Mouse (Mus musculus): ENCODE measurements around the gene Hivep2. TPM values are rescaled to one million over a fixed set of nuclear protein-coding genes. Genes with fewer than 3 reads are reported as not detected.

Gene Hivep2
- polyA plus RNA-seq, 1 experiment from 2014 or later = 4.5 TPM

DNA sequence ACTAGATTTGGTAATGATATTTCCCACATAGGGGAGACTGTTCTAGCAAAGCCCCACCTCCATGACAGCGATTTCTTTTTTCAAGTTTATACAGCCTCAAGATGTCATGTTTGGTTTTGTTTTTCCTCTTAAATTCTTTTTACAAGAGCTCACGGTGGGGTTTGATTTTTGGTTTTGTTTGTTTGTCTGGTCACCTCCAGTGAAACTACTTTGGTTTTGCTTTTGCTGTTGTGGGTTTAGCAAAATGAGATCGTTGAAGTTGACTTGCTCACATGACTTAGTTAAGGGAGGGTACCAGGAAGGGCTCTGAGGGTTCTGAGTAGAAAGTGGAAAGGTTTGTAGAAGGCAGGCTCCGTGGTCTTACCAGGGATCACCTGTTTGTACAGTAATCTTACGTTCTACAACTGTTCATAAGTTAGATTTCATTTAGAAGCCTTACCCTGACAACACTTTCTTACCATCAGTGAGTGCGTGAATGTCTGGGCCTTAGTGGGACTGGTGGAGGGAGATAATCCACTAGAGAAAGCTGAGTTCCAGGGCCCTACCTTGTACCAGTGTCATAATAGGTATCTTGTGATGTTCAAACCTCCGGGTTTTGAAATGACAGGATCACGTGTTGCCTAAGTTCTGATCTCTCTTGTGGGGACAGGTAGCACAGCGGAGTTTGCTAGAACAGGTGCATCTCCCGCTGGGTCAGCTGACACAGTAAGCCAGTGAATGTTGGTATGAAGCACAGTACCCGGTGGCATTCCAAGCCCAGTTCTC, 92.1 kb downstream of the Hivep2 start:
- 92% methylated on average over 11 of the region's 11 CpGs for WGBS

DNA sequence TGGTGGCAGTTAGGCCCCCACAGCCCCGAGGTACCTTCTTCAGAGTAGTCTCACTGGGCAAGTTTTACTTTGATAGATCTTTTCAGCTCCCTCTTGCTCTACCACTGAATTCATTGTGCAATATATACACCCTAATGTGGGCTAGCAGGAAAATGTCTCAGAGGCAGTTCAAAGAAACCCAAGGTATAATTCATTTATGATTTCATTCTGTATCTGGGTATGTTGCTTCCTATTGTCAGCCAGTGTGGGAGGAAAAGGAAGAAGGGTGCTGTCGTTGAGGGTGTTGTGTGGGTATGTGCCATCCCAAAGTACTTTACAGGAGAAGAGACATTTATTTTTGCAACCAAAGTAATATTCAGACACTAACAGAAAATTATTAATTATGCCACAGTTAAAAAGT, 92.9 kb downstream of the Hivep2 start:
- Histone ChIP-seq H3K9me3 (no peaks in the 10 kb centered on the region), H3K36me3 (replicated peaks) (no peaks in the 10 kb centered on the region), H3K4me1 (peaks cover 28% of the 10 kb centered on the region), H3K27ac (no peak overlapping the region), H3K4me2 (no peak overlapping the region), H3K4me3 (replicated peaks) (no peak overlapping the region), H3K27me3 (no peaks in the 10 kb centered on the region), H3K9ac (no peak overlapping the region)
- WGBS = 84% methylated on average over 2 of the region's 2 CpGs
- no peak for ATAC-seq (ENCODE audit: low FRiP score)

More for the DNA sequence above, 92.1 kb downstream of the Hivep2 start:
- no peaks in the 10 kb centered on the region for H3K9me3 ChIP-seq
- H3K9ac ChIP-seq = no peak overlapping the region
- no peak overlapping the region for H3K27ac ChIP-seq
- peaks cover 29% of the 10 kb centered on the region for H3K4me1 ChIP-seq
- no peaks in the 10 kb centered on the region for H3K36me3 ChIP-seq (replicated peaks)
- H3K27me3 ChIP-seq = no peaks in the 10 kb centered on the region
- H3K4me3 ChIP-seq (replicated peaks) = no peak overlapping the region
- no peak for ATAC-seq (ENCODE audit: low FRiP score)
- H3K4me2 ChIP-seq = no peak overlapping the region

DNA sequence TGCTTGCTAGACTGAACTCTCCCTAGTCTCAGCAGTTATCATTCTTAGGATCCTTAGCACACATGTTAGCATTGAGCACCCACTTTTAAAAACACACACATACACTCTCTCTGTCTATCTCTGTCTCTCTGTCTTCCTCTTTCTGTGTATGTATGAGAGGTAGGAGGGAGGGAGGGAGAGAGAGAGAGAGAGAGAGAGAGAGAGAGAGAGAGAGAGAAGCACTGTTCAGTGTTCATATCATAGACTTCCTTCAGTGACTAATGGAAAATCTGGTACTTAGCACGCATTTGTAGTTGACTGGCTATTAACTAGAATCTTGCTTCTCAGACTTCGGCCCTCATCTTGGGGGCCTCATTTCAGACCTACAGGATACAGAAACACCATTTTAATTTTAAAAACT, 93.7 kb downstream of the Hivep2 start:
- 97% methylated on average over 2 of the region's 2 CpGs for WGBS

DNA sequence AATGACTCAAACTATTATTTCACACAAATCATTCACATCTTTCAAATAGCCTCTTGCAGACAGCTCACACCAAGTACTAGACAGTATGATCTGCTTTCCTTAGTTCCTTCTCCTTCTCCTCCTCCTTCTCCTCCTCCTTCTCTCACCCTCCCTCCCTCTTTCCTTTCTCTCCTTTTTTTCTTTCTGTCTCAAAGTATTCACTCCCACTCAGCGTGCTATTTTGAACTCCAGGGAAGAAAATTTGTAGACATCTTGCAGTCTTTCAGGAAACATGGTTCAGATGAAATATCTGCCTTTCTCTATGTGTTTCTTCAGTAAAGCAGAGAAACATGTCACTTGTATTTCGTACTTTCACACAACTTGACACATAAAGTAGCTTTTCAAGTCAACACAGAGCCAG, 94.4 kb downstream of the Hivep2 start:
- no peak overlapping the region for H3K4me3 ChIP-seq (replicated peaks)
- ATAC-seq (ENCODE audit: low FRiP score) = no peak
- 80% methylated on average over 2 of the region's 2 CpGs for WGBS
- H3K27me3 ChIP-seq = no peaks in the 10 kb centered on the region
- H3K36me3 ChIP-seq (replicated peaks) = no peaks in the 10 kb centered on the region
- no peaks in the 10 kb centered on the region for H3K9me3 ChIP-seq
- peaks cover 29% of the 10 kb centered on the region for H3K4me1 ChIP-seq
- no peak overlapping the region for H3K4me2 ChIP-seq
- no peak overlapping the region for H3K27ac ChIP-seq
- H3K9ac ChIP-seq = no peak overlapping the region

More for the DNA sequence above, 93.7 kb downstream of the Hivep2 start:
- Histone ChIP-seq H3K4me3 (replicated peaks) (no peak overlapping the region), H3K4me2 (no peak overlapping the region), H3K4me1 (peaks cover 30% of the 10 kb centered on the region), H3K27me3 (no peaks in the 10 kb centered on the region), H3K9ac (no peak overlapping the region), H3K9me3 (no peaks in the 10 kb centered on the region), H3K27ac (no peak overlapping the region), H3K36me3 (replicated peaks) (no peaks in the 10 kb centered on the region)
- ATAC-seq (ENCODE audit: low FRiP score) = no peak

DNA sequence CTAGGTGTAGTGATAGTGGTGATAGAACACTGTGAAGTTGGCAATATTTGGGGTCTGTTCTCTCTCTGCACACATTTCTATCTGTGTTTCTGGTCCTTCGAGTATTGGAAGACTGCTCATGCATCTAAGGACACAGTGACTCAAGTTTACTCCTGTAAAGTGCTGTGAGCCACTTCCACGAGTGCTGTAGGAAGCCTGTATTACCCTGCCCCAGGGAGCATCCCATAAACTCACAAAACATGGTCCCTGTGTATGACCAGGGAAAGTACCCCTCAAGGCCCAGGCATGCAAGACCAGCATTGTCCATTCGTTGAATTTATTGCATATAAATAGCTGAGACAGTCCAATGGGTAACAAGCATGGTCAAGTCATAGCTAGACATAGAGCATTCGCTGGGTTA, 97.4 kb downstream of the Hivep2 start:
- Histone ChIP-seq H3K9me3 (no peaks in the 10 kb centered on the region), H3K4me1 (0 out of 2 replicates have a peak, but pooled peaks cover 4% of the 10 kb centered on the region), H3K27ac (no peak overlapping the region), H3K4me3 (replicated peaks) (no peak overlapping the region), H3K36me3 (replicated peaks) (no peaks in the 10 kb centered on the region), H3K27me3 (no peaks in the 10 kb centered on the region), H3K9ac (no peak overlapping the region), H3K4me2 (no peak overlapping the region)
- ATAC-seq (ENCODE audit: low FRiP score) = no peak
- WGBS = 91% methylated on average over 4 of the region's 4 CpGs

DNA sequence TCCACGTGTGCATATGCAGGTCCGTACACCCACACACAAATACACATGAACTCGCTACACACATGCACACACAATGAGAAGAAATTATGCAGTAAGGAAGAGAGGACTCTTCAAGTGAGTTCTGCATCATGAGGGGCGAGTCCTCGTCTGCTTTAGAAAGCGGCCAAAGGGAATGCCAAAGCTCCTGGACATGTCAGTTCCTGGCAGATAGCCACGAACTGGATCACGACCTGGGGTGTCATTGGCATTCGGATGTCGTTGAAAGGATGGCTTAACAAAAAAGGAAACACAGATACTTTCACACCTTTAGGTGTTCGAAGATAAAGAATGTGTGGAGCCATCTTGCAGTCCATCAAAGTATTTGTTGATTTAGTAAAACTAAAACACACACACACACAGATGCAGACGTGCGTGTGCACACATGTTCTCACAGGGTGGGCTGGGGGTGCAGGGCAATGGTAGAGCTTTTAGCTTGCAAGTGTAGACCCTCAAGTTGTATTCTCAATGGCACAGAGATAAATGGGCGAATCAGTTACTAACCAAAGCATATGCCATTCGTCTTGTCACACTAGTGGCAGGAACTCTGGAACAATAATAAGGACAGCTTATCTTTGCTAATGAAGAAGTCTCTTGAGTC, 99.0 kb downstream of the Hivep2 start:
- Histone ChIP-seq H3K27me3 (no peaks in the 10 kb centered on the region), H3K4me2 (no peak overlapping the region), H3K36me3 (replicated peaks) (no peaks in the 10 kb centered on the region), H3K9ac (no peak overlapping the region), H3K4me1 (0 out of 2 replicates have a peak, but pooled peaks cover 4% of the 10 kb centered on the region), H3K4me3 (replicated peaks) (no peak overlapping the region), H3K9me3 (no peaks in the 10 kb centered on the region), H3K27ac (no peak overlapping the region)
- 86% methylated on average over 15 of the region's 15 CpGs for WGBS
- ATAC-seq (ENCODE audit: low FRiP score) = no peak

DNA sequence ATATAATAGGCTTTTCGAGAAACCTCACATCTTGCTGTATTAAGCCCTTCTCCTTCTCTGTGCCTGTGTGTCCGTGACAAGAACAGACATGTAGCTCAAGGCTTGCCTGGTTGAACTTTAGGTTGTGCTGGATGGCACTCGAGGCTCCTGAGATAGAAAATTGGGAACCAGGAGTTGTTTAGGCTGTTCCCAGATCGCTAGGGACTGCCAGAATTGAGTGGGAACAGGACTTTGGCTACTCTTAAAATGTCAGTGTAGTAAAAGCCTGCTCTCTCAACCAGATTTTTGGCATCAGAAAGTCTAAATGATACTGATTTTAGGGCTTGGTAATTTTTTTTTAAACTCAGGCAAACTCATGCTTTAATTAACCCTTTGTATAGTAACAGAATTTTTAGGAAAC, 101.9 kb downstream of the Hivep2 start:
- Histone ChIP-seq H3K36me3 (replicated peaks) (no peaks in the 10 kb centered on the region), H3K9ac (no peak overlapping the region), H3K9me3 (no peaks in the 10 kb centered on the region), H3K4me2 (no peak overlapping the region), H3K27ac (no peak overlapping the region), H3K4me3 (replicated peaks) (no peak overlapping the region), H3K4me1 (0 out of 2 replicates have a peak, but pooled peaks cover 4% of the 10 kb centered on the region), H3K27me3 (no peaks in the 10 kb centered on the region)
- no peak for ATAC-seq (ENCODE audit: low FRiP score)
- 79% methylated on average over 4 of the region's 4 CpGs for WGBS

DNA sequence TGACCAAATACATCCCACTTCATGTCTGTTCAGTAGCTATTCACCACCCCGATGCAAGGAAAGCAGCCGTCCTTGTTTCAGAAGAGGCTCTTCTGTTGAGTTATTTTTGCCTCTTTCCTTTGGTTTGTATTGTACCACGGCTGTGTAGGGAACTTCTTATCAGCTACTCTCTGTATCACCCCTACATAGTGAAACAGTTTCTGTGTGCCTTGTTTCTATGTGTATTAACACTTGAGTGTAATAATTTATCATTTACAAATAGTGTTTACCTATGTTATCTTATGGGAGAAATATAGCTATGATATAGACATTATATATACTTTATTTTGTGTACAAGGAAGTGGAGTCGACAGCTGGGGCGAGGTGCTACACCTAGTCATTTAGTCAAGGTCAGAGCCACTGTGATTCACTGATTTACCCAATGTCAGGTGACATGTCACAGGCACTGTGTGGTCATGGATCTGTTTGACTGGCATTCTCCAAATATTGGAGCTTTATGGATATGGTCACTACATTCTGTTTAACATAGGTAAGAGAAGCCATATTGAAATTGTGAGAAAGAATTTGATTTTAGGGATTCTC, 104.7 kb downstream of the Hivep2 start:
- no peaks in the 10 kb centered on the region for H3K9me3 ChIP-seq
- no peak overlapping the region for H3K4me3 ChIP-seq (replicated peaks)
- WGBS = 86% methylated on average over 5 of the region's 5 CpGs
- H3K4me1 ChIP-seq = no peaks in the 10 kb centered on the region
- ATAC-seq (ENCODE audit: low FRiP score) = no peak
- no peak overlapping the region for H3K9ac ChIP-seq
- H3K27ac ChIP-seq = no peak overlapping the region
- H3K4me2 ChIP-seq = no peak overlapping the region
- no peaks in the 10 kb centered on the region for H3K27me3 ChIP-seq
- H3K36me3 ChIP-seq (replicated peaks) = no peaks in the 10 kb centered on the region

DNA sequence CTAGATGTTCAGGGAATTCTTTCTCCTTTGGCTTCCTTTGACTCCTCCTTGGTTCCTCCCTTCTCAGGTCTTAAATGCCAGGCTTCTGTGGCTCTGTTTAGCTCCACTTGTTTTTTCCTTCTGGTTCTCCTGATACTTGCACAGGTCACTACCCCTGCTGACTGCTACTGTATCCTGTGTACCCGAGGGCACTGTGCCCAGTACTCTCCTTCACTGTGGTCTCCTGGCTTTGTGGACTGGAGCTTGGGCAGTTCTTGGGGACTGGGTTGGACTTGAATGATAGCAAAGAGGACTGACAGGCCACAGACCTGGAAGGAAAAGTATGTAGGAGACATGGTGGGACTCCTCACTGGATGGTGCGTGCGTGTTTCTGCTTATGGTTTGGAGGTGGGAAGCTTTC, 106.6 kb downstream of the Hivep2 start:
- no peak for ATAC-seq (ENCODE audit: low FRiP score)
- H3K9ac ChIP-seq = no peak overlapping the region
- WGBS = 92% methylated on average over 3 of the region's 3 CpGs
- peaks cover 5% of the 10 kb centered on the region for H3K4me1 ChIP-seq
- H3K27me3 ChIP-seq = no peaks in the 10 kb centered on the region
- H3K27ac ChIP-seq = no peak overlapping the region
- H3K9me3 ChIP-seq = no peaks in the 10 kb centered on the region
- no peak overlapping the region for H3K4me2 ChIP-seq
- no peaks in the 10 kb centered on the region for H3K36me3 ChIP-seq (replicated peaks)
- H3K4me3 ChIP-seq (replicated peaks) = no peak overlapping the region

DNA sequence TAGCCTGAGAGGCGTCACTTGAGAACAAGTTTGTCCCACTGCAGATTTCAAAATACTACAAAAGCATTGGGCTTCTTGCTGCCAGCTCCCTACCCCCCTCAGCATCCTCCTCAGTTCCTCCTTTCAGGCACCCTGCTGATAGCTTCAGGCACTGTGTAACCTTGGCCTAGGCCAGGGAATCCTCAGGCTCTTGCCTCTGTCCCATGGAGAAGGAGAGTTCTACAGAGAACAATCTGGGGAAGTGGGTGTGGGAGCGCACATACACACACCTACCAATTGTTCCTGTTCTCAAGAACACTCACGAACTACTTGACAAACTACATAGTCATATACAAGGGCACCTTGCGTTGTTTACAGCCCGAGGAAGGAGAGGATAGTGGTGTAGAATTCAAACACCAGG, 109.9 kb downstream of the Hivep2 start:
- no peaks in the 10 kb centered on the region for H3K36me3 ChIP-seq (replicated peaks)
- WGBS = 94% methylated on average over 5 of the region's 5 CpGs
- H3K9me3 ChIP-seq = no peaks in the 10 kb centered on the region
- H3K4me1 ChIP-seq = peaks cover 5% of the 10 kb centered on the region
- H3K9ac ChIP-seq = no peak overlapping the region
- H3K4me2 ChIP-seq = no peak overlapping the region
- H3K27ac ChIP-seq = no peak overlapping the region
- H3K27me3 ChIP-seq = no peaks in the 10 kb centered on the region
- H3K4me3 ChIP-seq (replicated peaks) = no peak overlapping the region
- ATAC-seq (ENCODE audit: low FRiP score) = no peak

DNA sequence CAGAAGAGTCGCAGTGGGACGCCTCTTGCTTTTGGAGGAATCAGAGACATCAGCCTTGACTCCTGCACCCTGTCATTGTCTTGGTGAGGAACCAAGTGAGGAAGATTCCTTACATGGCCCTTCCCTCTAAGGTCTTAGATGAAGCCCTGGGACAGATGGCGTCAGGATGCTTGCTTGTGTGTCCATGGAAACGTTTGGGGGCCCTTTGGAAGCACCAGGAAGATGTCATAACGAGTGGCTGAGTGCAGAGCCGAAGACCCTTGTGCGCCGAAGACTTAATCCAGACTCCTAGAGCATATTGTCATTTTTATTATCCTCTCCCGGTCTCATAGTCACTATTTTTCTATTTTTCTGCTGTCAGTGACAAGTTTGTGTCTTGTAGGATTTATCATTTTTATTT, 111.0 kb downstream of the Hivep2 start:
- 77% methylated on average over 9 of the region's 9 CpGs for WGBS
- Histone ChIP-seq H3K9ac (no peak overlapping the region), H3K27me3 (no peaks in the 10 kb centered on the region), H3K4me1 (peaks cover 7% of the 10 kb centered on the region), H3K27ac (no peak overlapping the region), H3K9me3 (no peaks in the 10 kb centered on the region), H3K4me3 (replicated peaks) (no peak overlapping the region), H3K4me2 (no peak overlapping the region), H3K36me3 (replicated peaks) (no peaks in the 10 kb centered on the region)
- ATAC-seq (ENCODE audit: low FRiP score) = no peak

DNA sequence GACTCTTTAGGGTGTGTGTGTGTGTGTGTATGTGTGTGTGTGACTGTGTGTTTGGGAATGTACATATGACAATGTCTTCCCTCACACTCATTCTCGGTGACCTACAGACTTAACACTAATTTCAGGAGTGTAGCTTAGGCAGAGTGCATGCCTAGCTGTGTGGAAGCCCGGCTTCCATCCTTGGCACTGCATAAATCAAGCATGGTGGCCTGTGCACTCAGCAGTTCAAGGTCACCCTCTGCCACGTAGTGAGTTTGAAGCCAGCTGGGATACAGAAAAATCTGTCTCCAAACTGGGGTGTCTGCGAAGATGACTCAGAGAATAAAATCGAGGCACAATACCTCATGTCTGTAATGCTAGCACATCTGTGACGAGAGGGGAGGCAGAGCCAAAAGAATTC, 115.0 kb downstream of the Hivep2 start:
- no peaks in the 10 kb centered on the region for H3K27me3 ChIP-seq
- ATAC-seq (ENCODE audit: low FRiP score) = no peak
- no peak overlapping the region for H3K4me3 ChIP-seq (replicated peaks)
- no peak overlapping the region for H3K9ac ChIP-seq
- H3K9me3 ChIP-seq = no peaks in the 10 kb centered on the region
- H3K36me3 ChIP-seq (replicated peaks) = no peaks in the 10 kb centered on the region
- H3K4me2 ChIP-seq = no peak overlapping the region
- H3K4me1 ChIP-seq = peaks cover 12% of the 10 kb centered on the region
- H3K27ac ChIP-seq = no peak overlapping the region
- WGBS = 85% methylated on average over 6 of the region's 6 CpGs
